15 mouse cellular contexts compared by ENCODE assay signal in the genomic region with DNA sequence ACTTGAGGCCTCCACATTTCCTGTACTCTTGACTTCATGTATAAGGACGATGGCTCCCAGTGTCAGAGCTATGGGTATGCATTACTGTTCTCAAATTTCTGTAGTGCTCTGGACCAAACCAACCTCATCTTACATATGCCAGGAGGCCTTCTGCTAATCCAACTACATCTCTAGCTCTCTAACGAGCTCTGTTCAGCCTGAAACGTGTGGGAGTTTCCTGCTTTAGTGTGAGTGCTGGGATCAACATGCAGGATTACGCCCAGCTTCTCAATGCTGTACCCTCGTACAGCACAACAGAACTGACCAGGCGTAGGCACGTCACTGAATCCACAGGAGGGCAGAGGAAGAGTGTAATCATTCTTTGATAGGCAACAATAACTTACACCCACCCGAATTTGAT. TPM values are rescaled to one million over a fixed set of nuclear protein-coding genes. Genes with fewer than 3 reads are reported as not detected.
"Had no signal": no experiment of that assay in that cellular context is flagged by ENCODE, and none has a peak within 500 bp of the region (broad histone marks: within the 10 kb centered on the region; RNA-seq: fewer than 3 reads in every experiment).

No protein-coding gene starts in this region.

- H3K9me3 ChIP-seq: limb, embryonic 15.5 days; liver, embryonic 12.5 days; midbrain, embryonic 12.5 days; neural tube, embryonic 13.5 days had no signal

- DNase-seq: kidney, adult 8-10 months; layer of hippocampus, postnatal 36 days; retina, postnatal 1 day; right cerebral cortex, postnatal 4 days; spleen, adult 18-20 months; thymus, adult 18-20 months; thymus, postnatal 14 days had no signal

- H3K27ac ChIP-seq: limb, embryonic 15.5 days; liver, embryonic 12.5 days; midbrain, embryonic 12.5 days; neural tube, embryonic 13.5 days had no signal

- H3K27me3 ChIP-seq: limb, embryonic 15.5 days; liver, embryonic 12.5 days; midbrain, embryonic 12.5 days; neural tube, embryonic 13.5 days had no signal

- H3K9ac ChIP-seq: limb, embryonic 15.5 days; liver, embryonic 12.5 days; midbrain, embryonic 12.5 days; neural tube, embryonic 13.5 days had no signal

- H3K4me3 ChIP-seq: limb, embryonic 15.5 days; liver, embryonic 12.5 days; midbrain, embryonic 12.5 days; neural tube, embryonic 13.5 days had no signal

- H3K4me1 ChIP-seq: midbrain, embryonic 12.5 days; neural tube, embryonic 13.5 days had no signal

- H3K4me2 ChIP-seq: limb, embryonic 15.5 days; liver, embryonic 12.5 days; midbrain, embryonic 12.5 days; neural tube, embryonic 13.5 days had no signal

- ATAC-seq: intestine, embryonic 16.5 days; liver, embryonic 12.5 days; midbrain, embryonic 16.5 days had no signal

RNA-seq across cellular contexts. Expression of gene Rsc1a1, which starts 1.1 kb away (rescaled TPM):
- total RNA-seq: layer of hippocampus, postnatal 36 days had no signal
- polyA plus RNA-seq: intestine, embryonic 16.5 days; liver, embryonic 16.5 days; midbrain, embryonic 12.5 days; neural tube, embryonic 13.5 days had no signal

RNA-seq across cellular contexts. Expression of gene Agmat, which starts 59.9 kb away (rescaled TPM):
- polyA plus RNA-seq: limb, embryonic 15.5 days; midbrain, embryonic 12.5 days; midbrain, embryonic 16.5 days; neural tube, embryonic 13.5 days; stomach, embryonic 14.5 days had no signal
